Mouse (Mus musculus) stomach, postnatal 0 days (tissue): ENCODE measurements at regions not wholly inside any gene's neighbourhood (a gene's known extent, or its start where the extent isn't known, plus 50 kb on each side); places are given as distances from the start of the nearest gene placed in this dataset.

Source experiments
- ATAC-seq: fragments of 200-750 bp; cut with Nextera tagmentation; 2 replicates; pipeline ENCODE4 v1.8.0; 2017; ENCODE audit not compliant: low FRiP score, low TSS enrichment
- DNase-seq: peaks from one replicate; pipeline ENCODE4 v3.0.0-alpha.2; 2016; ENCODE audit warnings: low spot score
- H3K27ac ChIP-seq: fragments of 300-500 bp; sonication (generic); replicated peaks from 2 replicates; pipeline ENCODE4 v1.5.1; 2014; ENCODE audit warnings: mild to moderate bottlenecking, control low read depth
- H3K27me3 ChIP-seq: fragments of 300-500 bp; sonication (generic); 2 replicates; pipeline ENCODE4 v1.6.1; 2014; ENCODE audit warnings: low read length; ENCODE audit not compliant: control insufficient read depth, insufficient read depth
- H3K36me3 ChIP-seq: fragments of 300-500 bp; sonication (generic); 2 replicates; pipeline ENCODE4 v1.6.1; 2014; ENCODE audit warnings: low read length, mixed read lengths; ENCODE audit not compliant: control insufficient read depth, insufficient read depth
- H3K4me1 ChIP-seq: fragments of 300-500 bp; sonication (generic); replicated peaks from 2 replicates; pipeline ENCODE4 v1.6.1; 2014; ENCODE audit warnings: antibody characterized with exemption; ENCODE audit not compliant: control insufficient read depth, insufficient read depth
- H3K4me2 ChIP-seq: fragments of 300-500 bp; sonication (generic); replicated peaks from 2 replicates; pipeline ENCODE4 v1.6.1; 2014; ENCODE audit warnings: low read depth, mild to moderate bottlenecking, control low read depth, moderate library complexity
- H3K4me3 ChIP-seq: fragments of 300-500 bp; sonication (generic); 2 replicates; pipeline ENCODE4 v1.5.1; 2014; ENCODE audit warnings: low read depth, low read length, control low read depth
- H3K9ac ChIP-seq: fragments of 300-500 bp; sonication (generic); 2 replicates; pipeline ENCODE4 v1.6.1; 2014; ENCODE audit warnings: mild to moderate bottlenecking, low read length, control low read depth, mixed read lengths
- H3K9me3 ChIP-seq: fragments of 300-500 bp; sonication (generic); 2 replicates; pipeline ENCODE4 v1.6.1; 2016; ENCODE audit warnings: low read length; ENCODE audit not compliant: control insufficient read depth
- CTCF ChIP-seq: IDR thresholded peaks from 2 replicates; pipeline ENCODE4 v1.5.1; 2016; ENCODE audit warnings: antibody characterized with exemption, low read depth, mild to moderate bottlenecking, moderate library complexity
- EP300 ChIP-seq: optimal IDR thresholded peaks from 2 replicates; pipeline ENCODE3; 2016; ENCODE audit warnings: antibody characterized with exemption
- WGBS: fragments of 180-500 bp; shearing (Covaris S2); extraction: QIAGEN DNeasy Blood & Tissue Kit; methylation state at CpG from one replicate; pipeline ENCODE4 v1.1.7; 2014; 5-methylcytosine and 5-hydroxymethylcytosine counted together

DNA sequence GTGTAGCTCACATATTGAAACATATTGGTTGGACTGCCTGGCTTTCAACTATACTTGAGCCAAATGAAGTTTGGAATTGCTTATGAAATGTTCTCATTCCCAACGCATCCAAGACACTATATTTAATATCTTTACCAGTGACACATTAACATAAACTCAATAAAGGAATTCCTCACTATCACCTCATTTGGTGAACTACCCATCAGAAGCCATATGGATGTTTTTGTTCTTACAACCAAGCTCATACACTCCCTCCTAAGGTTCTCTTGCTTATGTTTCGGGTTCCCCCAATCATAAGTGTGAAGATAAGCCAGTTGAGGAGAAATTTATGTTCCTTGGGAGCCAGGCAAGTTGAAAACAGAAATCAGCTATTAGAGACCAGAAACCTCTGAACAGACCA lies 89.1 kb downstream of the Car2 start:
- no peak overlapping the region for H3K27ac ChIP-seq

GRCm38 (mm10) chr3:14979116-14979613 lies 93.1 kb downstream of the Car2 start:
- 61% methylated on average over 5 of the region's 5 CpGs for WGBS
- no peak overlapping the region for H3K4me2 ChIP-seq
- H3K4me3 ChIP-seq = no peak overlapping the region
- no peak overlapping the region for H3K9ac ChIP-seq
- H3K27ac ChIP-seq = no peak overlapping the region
- H3K4me1 ChIP-seq = no peaks in the 10 kb centered on the region
- DNase-seq (no peak), ATAC-seq (no peak)
- no peaks in the 10 kb centered on the region for H3K9me3 ChIP-seq
- H3K27me3 ChIP-seq = no peaks in the 10 kb centered on the region
- H3K36me3 ChIP-seq = no peaks in the 10 kb centered on the region
- no peak for TF ChIP-seq CTCF
- no peak for TF ChIP-seq EP300

More for the DNA sequence above, 89.1 kb downstream of the Car2 start:
- H3K36me3 ChIP-seq = no peaks in the 10 kb centered on the region
- H3K4me1 ChIP-seq = no peaks in the 10 kb centered on the region
- DNase-seq (no peak), ATAC-seq (no peak)
- H3K9ac ChIP-seq = no peak overlapping the region
- H3K27me3 ChIP-seq = no peaks in the 10 kb centered on the region
- H3K4me3 ChIP-seq = no peak overlapping the region
- 84% methylated on average over 2 of the region's 2 CpGs for WGBS
- TF ChIP-seq EP300 (no peak), CTCF (no peak)
- no peak overlapping the region for H3K4me2 ChIP-seq
- no peaks in the 10 kb centered on the region for H3K9me3 ChIP-seq

DNA sequence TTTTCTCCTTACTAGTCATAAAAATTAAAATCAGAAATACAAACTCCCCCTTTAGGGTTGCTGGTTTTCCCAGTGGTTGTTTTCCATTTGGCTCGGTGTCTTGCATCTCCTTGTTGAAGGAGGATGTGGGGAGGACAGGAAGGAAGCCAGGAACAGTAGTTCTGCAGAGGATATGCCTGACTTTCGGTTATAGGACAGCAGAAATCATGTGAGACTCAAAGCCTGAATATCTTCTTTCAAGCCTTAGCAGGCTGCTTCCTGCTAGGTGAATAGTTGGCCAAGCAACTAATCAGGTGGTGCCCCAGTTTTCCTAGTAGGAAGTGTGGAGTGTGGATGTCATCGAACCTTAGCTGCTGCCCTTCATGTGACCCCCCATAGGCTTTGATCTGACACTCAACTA lies 103.6 kb downstream of the Car2 start:
- H3K36me3 ChIP-seq = no peaks in the 10 kb centered on the region
- ATAC-seq (no peak), DNase-seq (no peak)
- H3K27me3 ChIP-seq = no peaks in the 10 kb centered on the region
- no peaks in the 10 kb centered on the region for H3K9me3 ChIP-seq
- WGBS = 63% methylated on average over 3 of the region's 3 CpGs
- no peak overlapping the region for H3K4me3 ChIP-seq
- no peak overlapping the region for H3K27ac ChIP-seq
- no peak overlapping the region for H3K4me2 ChIP-seq
- H3K4me1 ChIP-seq = no peaks in the 10 kb centered on the region
- no peak for TF ChIP-seq EP300
- TF ChIP-seq CTCF = no peak
- no peak overlapping the region for H3K9ac ChIP-seq

DNA sequence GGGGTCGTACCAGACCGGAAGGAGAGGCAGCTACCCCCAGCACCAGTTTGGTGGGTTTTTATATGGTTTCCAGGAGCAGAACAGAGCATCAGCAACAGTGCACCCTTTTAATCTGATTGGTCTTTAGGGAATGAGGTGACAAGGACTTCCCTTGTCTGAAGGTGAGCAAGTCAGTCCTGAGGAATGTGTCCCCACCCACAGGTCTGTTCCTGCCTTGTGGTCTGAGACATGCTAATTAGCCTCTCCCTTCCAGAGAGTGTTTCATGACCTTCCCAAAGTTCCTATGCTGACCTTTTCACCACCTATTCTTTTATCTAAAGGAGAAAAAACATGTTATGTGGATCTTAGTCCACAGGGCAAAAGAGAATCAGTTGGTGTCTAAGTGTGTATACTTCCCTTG lies 107.9 kb downstream of the Car2 start:
- H3K4me2 ChIP-seq = no peak overlapping the region
- DNase-seq = no peak
- H3K27ac ChIP-seq = no peak overlapping the region
- whole genome bisulfite sequencing = 91% methylated on average over 2 of the region's 2 CpGs
- H3K9me3 ChIP-seq = no peaks in the 10 kb centered on the region
- no peaks in the 10 kb centered on the region for H3K36me3 ChIP-seq
- no peak overlapping the region for H3K4me3 ChIP-seq
- TF ChIP-seq CTCF (no peak), EP300 (no peak)
- H3K9ac ChIP-seq = no peak overlapping the region
- 0 out of 2 replicates have a peak, but pooled peaks have one; percentile 56 for ATAC-seq
- no peaks in the 10 kb centered on the region for H3K4me1 ChIP-seq
- no peaks in the 10 kb centered on the region for H3K27me3 ChIP-seq

DNA sequence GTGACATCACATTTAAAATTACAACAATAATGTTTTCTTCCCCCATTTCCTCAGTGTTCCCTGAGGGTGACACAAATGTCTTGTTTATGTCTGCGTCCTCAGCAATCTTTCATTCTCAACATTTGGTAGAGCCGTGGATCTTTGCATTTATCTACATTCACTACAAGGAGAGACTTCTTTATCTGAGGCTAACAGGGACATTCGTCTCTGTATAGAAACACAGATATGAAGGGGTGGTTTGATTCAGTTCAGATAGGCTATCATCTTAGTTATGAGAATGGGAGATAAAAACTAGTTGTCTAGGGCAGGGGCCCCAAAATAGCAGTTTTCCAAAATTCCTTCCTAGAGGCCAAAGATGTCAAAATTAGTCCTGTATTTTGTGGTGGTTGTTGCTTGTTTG lies 111.2 kb downstream of the Car2 start:
- H3K9me3 ChIP-seq = no peaks in the 10 kb centered on the region
- DNase-seq (no peak), ATAC-seq (no peak)
- WGBS = 65% methylated on average over 3 of the region's 3 CpGs
- no peaks in the 10 kb centered on the region for H3K36me3 ChIP-seq
- H3K4me2 ChIP-seq = no peak overlapping the region
- no peak for TF ChIP-seq CTCF
- no peak for TF ChIP-seq EP300
- H3K27me3 ChIP-seq = no peaks in the 10 kb centered on the region
- no peak overlapping the region for H3K4me3 ChIP-seq
- no peaks in the 10 kb centered on the region for H3K4me1 ChIP-seq
- no peak overlapping the region for H3K27ac ChIP-seq
- no peak overlapping the region for H3K9ac ChIP-seq

- no peak overlapping the region for H3K4me3 ChIP-seq
- TF ChIP-seq CTCF (no peak), EP300 (no peak)
- no peaks in the 10 kb centered on the region for H3K4me1 ChIP-seq
- no peaks in the 10 kb centered on the region for H3K36me3 ChIP-seq
- no peak overlapping the region for H3K9ac ChIP-seq
- DNase-seq = no peak
- no peaks in the 10 kb centered on the region for H3K27me3 ChIP-seq
- no peaks in the 10 kb centered on the region for H3K9me3 ChIP-seq
- 44% methylated on average over 2 of the region's 2 CpGs for WGBS
- ATAC-seq = no peak
- H3K27ac ChIP-seq = no peak overlapping the region
- H3K4me2 ChIP-seq = no peak overlapping the region
Measured at GRCm38 (mm10) chr3:14998521-14998920, 112.4 kb downstream of the Car2 start.
